Mouse (Mus musculus): ENCODE results near the gene Slc7a6os.

- TF ChIP-seq CTCF (conservative IDR thresholded peaks at IDR 0.05; ENCODE audit: low read length) (no peak), NANOG (IDR thresholded peaks at IDR 0.05; ENCODE audit: borderline replicate concordance, low read length) (no peak)
Observed at GRCm38 (mm10) chr8:106159876-106160275, 50.9 kb downstream of the Slc7a6os start.
